Mouse (Mus musculus): Measurements from ENCODE around the gene Siah3. TPM values are rescaled to one million over a fixed set of nuclear protein-coding genes. Genes with fewer than 3 reads are reported as not detected.

Siah3 gene
- polyA plus RNA-seq, 1 experiment from 2014 or later: 2.4 TPM

- Histone ChIP-seq H3K9me3 (ENCODE audit: control insufficient read depth, low read length) (no peaks in the 10 kb centered on the region), H3K27ac (ENCODE audit: low read depth, low read length) (no peak overlapping the region), H3K36me3 (ENCODE audit: control insufficient read depth, insufficient read depth, low read length) (no peaks in the 10 kb centered on the region), H3K9ac (ENCODE audit: low read depth, low read length) (no peak overlapping the region), H3K4me2 (replicated peaks; ENCODE audit: low read depth, low read length) (no peak overlapping the region), H3K4me3 (ENCODE audit: low read depth, low read length) (no peak overlapping the region), H3K4me1 (replicated peaks; ENCODE audit: control insufficient read depth, insufficient read depth, low read length) (no peaks in the 10 kb centered on the region), H3K27me3 (ENCODE audit: control insufficient read depth, insufficient read depth, low read length) (no peaks in the 10 kb centered on the region)
- DNase-seq (ENCODE audit: low spot score) (no peak), ATAC-seq (ENCODE audit: low FRiP score) (no peak)
- 92% methylated on average over 8 of the region's 8 CpGs for WGBS
Measured at GRCm38 (mm10) chr14:75519668-75520067, 63.9 kb downstream of the Siah3 start.

- no peaks in the 10 kb centered on the region for H3K9me3 ChIP-seq (ENCODE audit: control insufficient read depth, low read length)
- no peaks in the 10 kb centered on the region for H3K27me3 ChIP-seq (ENCODE audit: control insufficient read depth, insufficient read depth, low read length)
- 93% methylated on average over 2 of the region's 2 CpGs for WGBS
- no peak overlapping the region for H3K9ac ChIP-seq (ENCODE audit: low read depth, low read length)
- H3K4me2 ChIP-seq (replicated peaks; ENCODE audit: low read depth, low read length): no peak overlapping the region
- no peaks in the 10 kb centered on the region for H3K36me3 ChIP-seq (ENCODE audit: control insufficient read depth, insufficient read depth, low read length)
- no peak overlapping the region for H3K27ac ChIP-seq (ENCODE audit: low read depth, low read length)
- H3K4me3 ChIP-seq (ENCODE audit: low read depth, low read length): no peak overlapping the region
- no peak for ATAC-seq (ENCODE audit: low FRiP score)
- no peaks in the 10 kb centered on the region for H3K4me1 ChIP-seq (replicated peaks; ENCODE audit: control insufficient read depth, insufficient read depth, low read length)
- DNase-seq (ENCODE audit: low spot score): no peak
Measured at GRCm38 (mm10) chr14:75524648-75525047, 68.9 kb downstream of the Siah3 start.

GRCm38 (mm10) chr14:75525376-75526145, 69.8 kb downstream of the Siah3 start:
- H3K4me3 ChIP-seq (ENCODE audit: low read depth, low read length): no peak overlapping the region
- no peaks in the 10 kb centered on the region for H3K36me3 ChIP-seq (ENCODE audit: control insufficient read depth, insufficient read depth, low read length)
- H3K4me1 ChIP-seq (replicated peaks; ENCODE audit: control insufficient read depth, insufficient read depth, low read length): no peaks in the 10 kb centered on the region
- no peaks in the 10 kb centered on the region for H3K27me3 ChIP-seq (ENCODE audit: control insufficient read depth, insufficient read depth, low read length)
- H3K9ac ChIP-seq (ENCODE audit: low read depth, low read length): no peak overlapping the region
- DNase-seq (ENCODE audit: low spot score) (no peak), ATAC-seq (ENCODE audit: low FRiP score) (no peak)
- no peak overlapping the region for H3K4me2 ChIP-seq (replicated peaks; ENCODE audit: low read depth, low read length)
- WGBS: 90% methylated on average over 29 of the region's 29 CpGs
- H3K27ac ChIP-seq (ENCODE audit: low read depth, low read length): no peak overlapping the region
- H3K9me3 ChIP-seq (ENCODE audit: control insufficient read depth, low read length): no peaks in the 10 kb centered on the region

- no peak overlapping the region for H3K4me3 ChIP-seq (ENCODE audit: low read depth, low read length)
- no peak overlapping the region for H3K9ac ChIP-seq (ENCODE audit: low read depth, low read length)
- no peaks in the 10 kb centered on the region for H3K36me3 ChIP-seq (ENCODE audit: control insufficient read depth, insufficient read depth, low read length)
- H3K9me3 ChIP-seq (ENCODE audit: control insufficient read depth, low read length): no peaks in the 10 kb centered on the region
- no peak overlapping the region for H3K4me2 ChIP-seq (replicated peaks; ENCODE audit: low read depth, low read length)
- H3K27ac ChIP-seq (ENCODE audit: low read depth, low read length): no peak overlapping the region
- 80% methylated on average over 10 of the region's 10 CpGs for WGBS
- DNase-seq (ENCODE audit: low spot score): no peak
- H3K4me1 ChIP-seq (replicated peaks; ENCODE audit: control insufficient read depth, insufficient read depth, low read length): peaks cover 4% of the 10 kb centered on the region
- no peak for ATAC-seq (ENCODE audit: low FRiP score)
- H3K27me3 ChIP-seq (ENCODE audit: control insufficient read depth, insufficient read depth, low read length): no peaks in the 10 kb centered on the region
Measured at GRCm38 (mm10) chr14:75527464-75528190, 71.8 kb downstream of the Siah3 start.

GRCm38 (mm10) chr14:75530815-75531353, 75.1 kb downstream of the Siah3 start:
- H3K4me2 ChIP-seq (replicated peaks; ENCODE audit: low read depth, low read length): no peak overlapping the region
- DNase-seq (ENCODE audit: low spot score) (no peak), ATAC-seq (ENCODE audit: low FRiP score) (no peak)
- no peak overlapping the region for H3K27ac ChIP-seq (ENCODE audit: low read depth, low read length)
- no peak overlapping the region for H3K4me3 ChIP-seq (ENCODE audit: low read depth, low read length)
- H3K27me3 ChIP-seq (ENCODE audit: control insufficient read depth, insufficient read depth, low read length): no peaks in the 10 kb centered on the region
- peaks cover 4% of the 10 kb centered on the region for H3K4me1 ChIP-seq (replicated peaks; ENCODE audit: control insufficient read depth, insufficient read depth, low read length)
- no peaks in the 10 kb centered on the region for H3K9me3 ChIP-seq (ENCODE audit: control insufficient read depth, low read length)
- no peaks in the 10 kb centered on the region for H3K36me3 ChIP-seq (ENCODE audit: control insufficient read depth, insufficient read depth, low read length)
- WGBS: 74% methylated on average over 7 of the region's 7 CpGs
- H3K9ac ChIP-seq (ENCODE audit: low read depth, low read length): no peak overlapping the region

- H3K4me2 ChIP-seq (replicated peaks; ENCODE audit: low read depth, low read length): no peak overlapping the region
- no peak overlapping the region for H3K4me3 ChIP-seq (ENCODE audit: low read depth, low read length)
- no peaks in the 10 kb centered on the region for H3K27me3 ChIP-seq (ENCODE audit: control insufficient read depth, insufficient read depth, low read length)
- H3K27ac ChIP-seq (ENCODE audit: low read depth, low read length): no peak overlapping the region
- no peaks in the 10 kb centered on the region for H3K36me3 ChIP-seq (ENCODE audit: control insufficient read depth, insufficient read depth, low read length)
- peaks cover 8% of the 10 kb centered on the region for H3K4me1 ChIP-seq (replicated peaks; ENCODE audit: control insufficient read depth, insufficient read depth, low read length)
- WGBS: 56% methylated on average over 2 of the region's 2 CpGs
- H3K9me3 ChIP-seq (ENCODE audit: control insufficient read depth, low read length): no peaks in the 10 kb centered on the region
- H3K9ac ChIP-seq (ENCODE audit: low read depth, low read length): no peak overlapping the region
- DNase-seq (ENCODE audit: low spot score): no peak
- no peak for ATAC-seq (ENCODE audit: low FRiP score)
Measured at GRCm38 (mm10) chr14:75539205-75539604, 83.4 kb downstream of the Siah3 start.

GRCm38 (mm10) chr14:75540216-75540995, 84.6 kb downstream of the Siah3 start:
- Histone ChIP-seq H3K9ac (ENCODE audit: low read depth, low read length) (no peak overlapping the region), H3K4me1 (replicated peaks; ENCODE audit: control insufficient read depth, insufficient read depth, low read length) (peaks cover 8% of the 10 kb centered on the region), H3K27me3 (ENCODE audit: control insufficient read depth, insufficient read depth, low read length) (no peaks in the 10 kb centered on the region), H3K4me2 (replicated peaks; ENCODE audit: low read depth, low read length) (no peak overlapping the region), H3K27ac (ENCODE audit: low read depth, low read length) (peak overlapping the region; percentile 66), H3K9me3 (ENCODE audit: control insufficient read depth, low read length) (no peaks in the 10 kb centered on the region), H3K4me3 (ENCODE audit: low read depth, low read length) (no peak overlapping the region), H3K36me3 (ENCODE audit: control insufficient read depth, insufficient read depth, low read length) (no peaks in the 10 kb centered on the region)
- no peak; the same call in 1 of the 2 replicates for ATAC-seq (ENCODE audit: low FRiP score)
- 51% methylated on average over 17 of the region's 17 CpGs for WGBS
- no peak for DNase-seq (ENCODE audit: low spot score)

- H3K4me3 ChIP-seq (ENCODE audit: low read depth, low read length): no peak overlapping the region
- DNase-seq (ENCODE audit: low spot score) (peak; percentile 88), ATAC-seq (ENCODE audit: low FRiP score) (peak; percentile 90)
- no peak overlapping the region for H3K4me2 ChIP-seq (replicated peaks; ENCODE audit: low read depth, low read length)
- WGBS: 13% methylated on average over 5 of the region's 5 CpGs
- H3K36me3 ChIP-seq (ENCODE audit: control insufficient read depth, insufficient read depth, low read length): no peaks in the 10 kb centered on the region
- H3K9ac ChIP-seq (ENCODE audit: low read depth, low read length): no peak overlapping the region
- no peaks in the 10 kb centered on the region for H3K9me3 ChIP-seq (ENCODE audit: control insufficient read depth, low read length)
- no peaks in the 10 kb centered on the region for H3K27me3 ChIP-seq (ENCODE audit: control insufficient read depth, insufficient read depth, low read length)
- peak overlapping the region; percentile 66 for H3K27ac ChIP-seq (ENCODE audit: low read depth, low read length)
- peaks cover 8% of the 10 kb centered on the region for H3K4me1 ChIP-seq (replicated peaks; ENCODE audit: control insufficient read depth, insufficient read depth, low read length)
Measured at GRCm38 (mm10) chr14:75540996-75541350, 85.2 kb downstream of the Siah3 start.
